Mouse (Mus musculus): Measurements from ENCODE around the gene Papss2.

The Papss2 gene

GRCm38 (mm10) chr19:32601033-32601770 is 5.6 kb downstream of the Papss2 start:
- no peak for DNase-seq

- no peak for DNase-seq
These were observed 7.9 kb downstream of the Papss2 start for GRCm38 (mm10) chr19:32603466-32603865.

- DNase-seq, result no peak
These were observed 8.5 kb downstream of the Papss2 start for GRCm38 (mm10) chr19:32604127-32604526.

GRCm38 (mm10) chr19:32604563-32605252 is 9.1 kb downstream of the Papss2 start:
- no peak for DNase-seq

- DNase-seq, result no peak
These were observed 10.7 kb downstream of the Papss2 start for GRCm38 (mm10) chr19:32606227-32606827.

- no peak for DNase-seq
These were observed 11.4 kb downstream of the Papss2 start for GRCm38 (mm10) chr19:32607036-32607435.

- DNase-seq, result no peak
These were observed 15.9 kb downstream of the Papss2 start for GRCm38 (mm10) chr19:32611386-32612092.

- no peak for DNase-seq
These were observed 18.6 kb downstream of the Papss2 start for GRCm38 (mm10) chr19:32614046-32614771.

GRCm38 (mm10) chr19:32614772-32615099 is 19.1 kb downstream of the Papss2 start:
- DNase-seq, result no peak

GRCm38 (mm10) chr19:32616646-32617045 is 21.1 kb downstream of the Papss2 start:
- DNase-seq, result no peak

GRCm38 (mm10) chr19:32619739-32620138 is 24.1 kb downstream of the Papss2 start:
- DNase-seq, result no peak

GRCm38 (mm10) chr19:32620859-32621445 is 25.4 kb downstream of the Papss2 start:
- no peak for DNase-seq

GRCm38 (mm10) chr19:32622142-32622541 is 26.6 kb downstream of the Papss2 start:
- DNase-seq, result no peak

GRCm38 (mm10) chr19:32626768-32627331 is 31.3 kb downstream of the Papss2 start:
- DNase-seq, result peak; percentile 40

- DNase-seq, result no peak
These were observed 32.0 kb downstream of the Papss2 start for GRCm38 (mm10) chr19:32627631-32628030.

GRCm38 (mm10) chr19:32628572-32629132 is 33.1 kb downstream of the Papss2 start:
- no peak for DNase-seq

GRCm38 (mm10) chr19:32634916-32635315 is 39.3 kb downstream of the Papss2 start:
- DNase-seq, result no peak

- peak; percentile 46 for DNase-seq
These were observed 42.0 kb downstream of the Papss2 start for GRCm38 (mm10) chr19:32637357-32638275.

GRCm38 (mm10) chr19:32638276-32638903 is 42.8 kb downstream of the Papss2 start:
- no peak for DNase-seq

GRCm38 (mm10) chr19:32641535-32641934 is 45.9 kb downstream of the Papss2 start:
- DNase-seq, result no peak

Data from liver (tissue).